Comparison of ENCODE assay signal across 8 mouse cellular contexts in the genomic region with DNA sequence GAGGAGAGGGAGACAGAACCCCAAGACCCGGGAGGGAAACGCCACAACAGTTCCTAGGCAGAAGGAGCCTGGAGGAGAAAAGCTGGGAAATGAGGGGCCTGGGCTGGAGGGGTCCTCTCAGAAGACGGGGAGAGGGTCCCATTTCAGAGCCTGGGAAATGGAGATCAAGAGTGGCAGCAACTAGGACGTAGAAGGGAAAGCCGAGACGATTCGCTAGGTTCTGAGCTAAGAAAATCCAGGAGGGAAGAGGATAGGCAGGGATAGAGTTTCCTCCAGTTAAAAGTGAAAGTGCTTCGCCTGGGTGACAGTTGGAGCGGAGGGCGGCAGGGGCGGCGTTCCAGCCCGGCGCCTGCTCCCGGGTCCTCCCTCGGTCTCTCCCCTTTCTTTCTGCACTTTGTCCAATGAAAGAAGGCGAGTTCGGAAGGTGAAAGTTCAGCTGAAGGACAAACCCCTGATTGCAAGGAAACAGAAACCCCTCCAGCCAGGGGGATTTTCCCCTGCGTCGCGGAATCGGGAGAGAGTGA. TPM values are rescaled to one million over a fixed set of nuclear protein-coding genes. Genes with fewer than 3 reads are reported as not detected.
DNase-seq lines count a peak whose midpoint lies in the region; ATAC-seq and TF ChIP-seq lines count a peak whose summit lies in the region.

No protein-coding gene starts in this region.

- peak; percentile 45 for ATAC-seq in forebrain, embryonic 14.5 days
- ATAC-seq in neural tube, embryonic 14.5 days (ENCODE audit: low read depth) = peak; percentile 48; the same call in 1 of the 2 replicates

- peak overlapping the region; percentile 96 for H3K9ac ChIP-seq in forebrain, embryonic 14.5 days (ENCODE audit: low read length)
- H3K9ac ChIP-seq in neural tube, embryonic 14.5 days (replicated peaks; ENCODE audit: low read depth, low read length) = peak overlapping the region; percentile 96

- H3K4me2 ChIP-seq in forebrain, embryonic 14.5 days (ENCODE audit: low read length) = peak overlapping the region; percentile 98
- H3K4me2 ChIP-seq in neural tube, embryonic 14.5 days (ENCODE audit: low read depth, low read length) = peak overlapping the region; percentile 99

- H3K27ac ChIP-seq in forebrain, embryonic 14.5 days (ENCODE audit: low read depth, low read length) = peak overlapping the region; percentile 100
- peak overlapping the region; percentile 100 for H3K27ac ChIP-seq in neural tube, embryonic 14.5 days (ENCODE audit: low read depth, low read length)

- intact Hi-C loops in heart, postnatal 10 days (cut with DNase I) = loop anchor here (5.0 kb wide), 7 partner anchors 79 to 566 kb away; no protein-coding TSS in a partner anchor

- H3K36me3 ChIP-seq in E14TG2a.4 (ENCODE audit: insufficient read depth, low read length) = no peaks in the 10 kb centered on the region
- no peaks in the 10 kb centered on the region for H3K36me3 ChIP-seq in forebrain, embryonic 14.5 days (ENCODE audit: control insufficient read depth, insufficient read depth, low read length)
- H3K36me3 ChIP-seq in neural tube, embryonic 14.5 days (ENCODE audit: control insufficient read depth, insufficient read depth, low read length) = no peaks in the 10 kb centered on the region

- peaks cover 26% of the 10 kb centered on the region for H3K4me1 ChIP-seq in E14TG2a.4 (replicated peaks; ENCODE audit: low read depth, low read length)
- H3K4me1 ChIP-seq in forebrain, embryonic 14.5 days (ENCODE audit: control insufficient read depth, insufficient read depth, low read length) = 0 out of 2 replicates have a peak, but pooled peaks cover 3% of the 10 kb centered on the region
- H3K4me1 ChIP-seq in lung, adult 2 months (ENCODE audit: control insufficient read depth, insufficient read depth, low read length) = no peaks in the 10 kb centered on the region
- peaks cover 3% of the 10 kb centered on the region for H3K4me1 ChIP-seq in neural tube, embryonic 14.5 days (ENCODE audit: control insufficient read depth, insufficient read depth, low read length)

- peak overlapping the region; percentile 78 for H3K4me3 ChIP-seq in E14TG2a.4 (replicated peaks; ENCODE audit: low read length)
- H3K4me3 ChIP-seq in forebrain, embryonic 14.5 days (ENCODE audit: low read depth, low read length) = peak overlapping the region; percentile 77
- peak overlapping the region; percentile 90 for H3K4me3 ChIP-seq in lung, adult 2 months (replicated peaks; ENCODE audit: extremely low read depth, low read depth, low read length)
- peak overlapping the region; percentile 72 for H3K4me3 ChIP-seq in neural tube, embryonic 14.5 days (ENCODE audit: low read depth, low read length)

- TF ChIP-seq POLR2A in lung, adult 2 months (IDR thresholded peaks at IDR 0.05; ENCODE audit: borderline replicate concordance, extremely low read depth, low read depth, low read length) = no peak

- TF ChIP-seq CTCF in E14TG2a.4 (conservative IDR thresholded peaks at IDR 0.05; ENCODE audit: low read length) = no peak
- TF ChIP-seq CTCF in lung, adult 2 months (IDR thresholded peaks at IDR 0.05; ENCODE audit: insufficient read depth, low read length) = no peak

- peaks cover 5% of the 10 kb centered on the region; the same call in 1 of the 2 replicates for H3K9me3 ChIP-seq in E14TG2a.4 (ENCODE audit: low read length)
- peaks cover 6% of the 10 kb centered on the region for H3K9me3 ChIP-seq in forebrain, embryonic 14.5 days (replicated peaks; ENCODE audit: control insufficient read depth, low read length)
- H3K9me3 ChIP-seq in neural tube, embryonic 14.5 days (ENCODE audit: control insufficient read depth, low read length) = no peaks in the 10 kb centered on the region

- WGBS in forebrain, embryonic 14.5 days = 0% methylated on average over 22 of the region's 22 CpGs
- under 1% methylated on average over 22 of the region's 22 CpGs for WGBS in lung, adult 2 months
- 0% methylated on average over 22 of the region's 22 CpGs for WGBS in neural tube, embryonic 14.5 days

- DNase-seq in c-Kit-positive CD71-positive TER-119-negative erythroid progenitor cells, embryonic 14.5 days (ENCODE audit: low read depth) = peak; percentile 34
- DNase-seq in forebrain, embryonic 14.5 days (ENCODE audit: low spot score) = peak; percentile 78
- peak; percentile 86 to 88 for DNase-seq in heart, postnatal 10 days
- DNase-seq in kidney, postnatal 36 days = peak; percentile 83 to 86
- peak; percentile 79 for DNase-seq in lung, adult 2 months
- peak; percentile 43 to 57 for DNase-seq in thymus, adult 18-20 months

- peaks cover 38% of the 10 kb centered on the region for H3K27me3 ChIP-seq in E14TG2a.4 (ENCODE audit: insufficient read depth, low read length)
- no peaks in the 10 kb centered on the region for H3K27me3 ChIP-seq in forebrain, embryonic 14.5 days (replicated peaks; ENCODE audit: control insufficient read depth, insufficient read depth, low read length)
- no peaks in the 10 kb centered on the region for H3K27me3 ChIP-seq in neural tube, embryonic 14.5 days (ENCODE audit: control insufficient read depth, insufficient read depth, low read length)

RNA-seq across cellular contexts. Expression of a gene that starts 0.7 kb away (rescaled TPM):
- 63.3 and 89.2 TPM in 2 replicates for polyA plus RNA-seq in forebrain, embryonic 14.5 days (2014; fragmentation: Nextera tagmentation; extraction: Ambion mirVana)
- total RNA-seq in heart, postnatal 10 days (2021) = 10 to 100 TPM; 52.4 to 60.6 TPM
- polyA plus RNA-seq in lung, adult 2 months (2012; rRNA removed) = 135 and 169 TPM in 2 replicates
- 52.4 and 67.7 TPM in 2 replicates for polyA plus RNA-seq in neural tube, embryonic 14.5 days (2014; fragmentation: Nextera tagmentation; extraction: Ambion mirVana)

Comparison
In these comparisons a context has a peak if more than half of its experiments do, and no peak if none do; other contexts are left out.
1. Peak in every context shown above with its lines: DNase-seq, ATAC-seq, H3K4me3 ChIP-seq and H3K27ac ChIP-seq.
2. DNase-seq: peak in every context shown above with its lines; median percentile 87 in heart, postnatal 10 days; 84 in kidney, postnatal 36 days; 79 in lung, adult 2 months; 78 in forebrain, embryonic 14.5 days; 50 in thymus, adult 18-20 months; 34 in c-Kit-positive CD71-positive TER-119-negative erythroid progenitor cells, embryonic 14.5 days.